Mouse (Mus musculus): ENCODE results near the gene Gm15127.
"Not testable (repeated sequence)": the region's sequence is repeated elsewhere in the genome, so short reads cannot be mapped to it uniquely, and the experiment has no call there.

The Gm15127 gene

GRCm38 (mm10) chrX:148663298-148663697 lies at the start of gene Gm15127:
Gm15127 (plus strand) TSS chrX:148663598.
- in situ Hi-C loops (cut with MboI; ENCODE audit: unreplicated experiment in 2 of 2) = not testable (repeated sequence)

- in situ Hi-C loops (cut with MboI; ENCODE audit: unreplicated experiment in 2 of 2) = not testable (repeated sequence)
These were observed 48.3 kb upstream of the Gm15127 start, which contains the start of gene Gm8334 for GRCm38 (mm10) chrX:148615053-148615452. Gm8334 (minus strand) TSS chrX:148615153.

GRCm38 (mm10) chrX:148676290-148676689 lies 12.9 kb downstream of the Gm15127 start:
- in situ Hi-C loops (cut with MboI; ENCODE audit: unreplicated experiment in 2 of 2) = not testable (repeated sequence)

All from v-Abl transformed pro-B cells (cell line).